Mouse (Mus musculus): ENCODE measurements around the gene Lpp. TPM values are rescaled to one million over a fixed set of nuclear protein-coding genes. Genes with fewer than 3 reads are reported as not detected.

The Lpp gene
- total and polyA plus RNA-seq, 3 experiments = not detected

GRCm38 (mm10) chr16:24908926-24909325, 515.6 kb downstream of the Lpp start:
- no peaks in the 10 kb centered on the region for H3K9me3 ChIP-seq (replicated peaks; ENCODE audit: insufficient read depth, low read length)
- H3K27me3 ChIP-seq (ENCODE audit: control insufficient read depth in 1 of 2, insufficient read depth in 2 of 2, low read length in 2 of 2) = no peaks in the 10 kb centered on the region
- TF ChIP-seq CHD1 (IDR thresholded peaks at IDR 0.05; ENCODE audit: low read depth, low read length) (no peak), MYB (IDR thresholded peaks at IDR 0.05; ENCODE audit: low read depth, low read length) (no peak), EP300 (IDR thresholded peaks at IDR 0.05; ENCODE audit: low read depth in 1 of 2, low read length in 2 of 2) (no peak), ELF1 (IDR thresholded peaks at IDR 0.05; ENCODE audit: low read depth, low read length) (no peak), ZNF384 (IDR thresholded peaks at IDR 0.05; ENCODE audit: low read depth, low read length) (no peak), GABPA (IDR thresholded peaks at IDR 0.05; ENCODE audit: low read depth, low read length) (no peak), ZKSCAN1 (IDR thresholded peaks at IDR 0.05; ENCODE audit: low read depth, low read length) (no peak), ZC3H11A (IDR thresholded peaks at IDR 0.05; ENCODE audit: low read depth, low read length) (no peak), RCOR1 (IDR thresholded peaks at IDR 0.05; ENCODE audit: low read depth, low read length) (no peak), CHD2 (IDR thresholded peaks at IDR 0.05; ENCODE audit: low read length) (no peak), NELFE (IDR thresholded peaks at IDR 0.05; ENCODE audit: low read depth, low read length) (no peak)
- no peak overlapping the region for H3K4me3 ChIP-seq (ENCODE audit: control insufficient read depth in 1 of 2, insufficient read depth in 1 of 2, low read depth in 2 of 2, low read length in 2 of 2)
- H3K9ac ChIP-seq (ENCODE audit: control insufficient read depth, low read depth, low read length, poor library complexity, severe bottlenecking) = no peak overlapping the region
- no peak overlapping the region for H3K27ac ChIP-seq (ENCODE audit: control insufficient read depth, low read depth, low read length)
- no peaks in the 10 kb centered on the region for H3K79me2 ChIP-seq (ENCODE audit: control insufficient read depth, insufficient read depth, low read length, poor library complexity)
- no peaks in the 10 kb centered on the region for H3K4me1 ChIP-seq (ENCODE audit: control insufficient read depth in 1 of 2, insufficient read depth in 2 of 2, low read length in 2 of 2)
- H3K36me3 ChIP-seq (ENCODE audit: control insufficient read depth in 1 of 2, insufficient read depth in 2 of 2, low read length in 2 of 2) = no peaks in the 10 kb centered on the region
- no peak for DNase-seq (ENCODE audit: low read depth, low spot score)

- H3K9me3 ChIP-seq (replicated peaks; ENCODE audit: insufficient read depth, low read length) = no peaks in the 10 kb centered on the region
- H3K27ac ChIP-seq (ENCODE audit: control insufficient read depth, low read depth, low read length) = no peak overlapping the region
- DNase-seq (ENCODE audit: low read depth, low spot score) = no peak
- no peaks in the 10 kb centered on the region for H3K79me2 ChIP-seq (ENCODE audit: control insufficient read depth, insufficient read depth, low read length, poor library complexity)
- H3K4me3 ChIP-seq (ENCODE audit: control insufficient read depth in 1 of 2, insufficient read depth in 1 of 2, low read depth in 2 of 2, low read length in 2 of 2) = no peak overlapping the region
- no peaks in the 10 kb centered on the region for H3K36me3 ChIP-seq (ENCODE audit: control insufficient read depth in 1 of 2, insufficient read depth in 2 of 2, low read length in 2 of 2)
- no peak overlapping the region for H3K9ac ChIP-seq (ENCODE audit: control insufficient read depth, low read depth, low read length, poor library complexity, severe bottlenecking)
- H3K4me1 ChIP-seq (ENCODE audit: control insufficient read depth in 1 of 2, insufficient read depth in 2 of 2, low read length in 2 of 2) = no peaks in the 10 kb centered on the region
- TF ChIP-seq NRF1 (IDR thresholded peaks at IDR 0.05; ENCODE audit: insufficient read depth, low read depth, low read length, poor library complexity, severe bottlenecking) = no peak
- no peak for TF ChIP-seq POLR2AphosphoS2 (IDR thresholded peaks at IDR 0.05; ENCODE audit: low read length)
- TF ChIP-seq RAD21 (IDR thresholded peaks at IDR 0.05; ENCODE audit: low read depth, low read length) = no peak
- TF ChIP-seq MYC (IDR thresholded peaks at IDR 0.05; ENCODE audit: low read depth, low read length) = no peak
- TF ChIP-seq SIN3A (IDR thresholded peaks at IDR 0.05; ENCODE audit: low read length) = no peak
- no peak for TF ChIP-seq MEF2A (IDR thresholded peaks at IDR 0.05; ENCODE audit: extremely low read depth, insufficient replicate concordance, low read depth, low read length, poor library complexity, severe bottlenecking)
- no peak for TF ChIP-seq ZC3H11A (IDR thresholded peaks at IDR 0.05; ENCODE audit: low read depth, low read length)
- no peak for TF ChIP-seq MAFK (IDR thresholded peaks at IDR 0.05; ENCODE audit: borderline replicate concordance, low read depth, low read length)
- no peak for TF ChIP-seq CHD2 (IDR thresholded peaks at IDR 0.05; ENCODE audit: low read length)
- TF ChIP-seq MYB (IDR thresholded peaks at IDR 0.05; ENCODE audit: low read depth, low read length) = no peak
- TF ChIP-seq CHD1 (IDR thresholded peaks at IDR 0.05; ENCODE audit: low read depth, low read length) = no peak
- TF ChIP-seq SMC3 (IDR thresholded peaks at IDR 0.05; ENCODE audit: low read depth, low read length) = no peak
- TF ChIP-seq UBTF (IDR thresholded peaks at IDR 0.05; ENCODE audit: borderline replicate concordance, insufficient read depth, low read depth, low read length) = no peak
- no peaks in the 10 kb centered on the region for H3K27me3 ChIP-seq (ENCODE audit: control insufficient read depth in 1 of 2, insufficient read depth in 2 of 2, low read length in 2 of 2)
Measured at GRCm38 (mm10) chr16:24910321-24910720, 517.0 kb downstream of the Lpp start.
